Mouse (Mus musculus): ENCODE data around the gene Zfp94. TPM values are rescaled to one million over a fixed set of nuclear protein-coding genes. Genes with fewer than 3 reads are reported as not detected.

Zfp94 gene
- polyA plus RNA-seq, 1 experiment from 2014 or later = 3.2 TPM

- WGBS = 2% methylated on average over 12 of the region's 12 CpGs
- ATAC-seq = peak; percentile 91
Measured at GRCm38 (mm10) chr7:24270288-24270672, 46.2 kb downstream of the Zfp94 start, which contains the start of gene Zfp93. TSS of gene Zfp93 (plus strand) at chr7:24270420.

GRCm38 (mm10) chr7:24269667-24270287 lies 46.7 kb downstream of the Zfp94 start:
- no peaks in the 10 kb centered on the region for H3K9me3 ChIP-seq (ENCODE audit: control insufficient read depth)
- H3K4me1 ChIP-seq (replicated peaks; ENCODE audit: control insufficient read depth, insufficient read depth, low read length) = 0 out of 2 replicates have a peak, but pooled peaks cover 4% of the 10 kb centered on the region
- H3K4me2 ChIP-seq (replicated peaks; ENCODE audit: low read depth) = peak overlapping the region; percentile 77
- no peak overlapping the region for H3K27ac ChIP-seq (ENCODE audit: low read depth, low read length)
- peak; percentile 42; the same call in 1 of the 2 replicates for ATAC-seq
- peaks cover 7% of the 10 kb centered on the region for H3K36me3 ChIP-seq (ENCODE audit: control insufficient read depth, insufficient read depth)
- H3K27me3 ChIP-seq (replicated peaks; ENCODE audit: control insufficient read depth, insufficient read depth, low read length) = no peaks in the 10 kb centered on the region
- whole genome bisulfite sequencing = 32% methylated on average over 7 of the region's 7 CpGs
- TF ChIP-seq CTCF (IDR thresholded peaks at IDR 0.05; ENCODE audit: low read depth) = no peak
- H3K4me3 ChIP-seq (ENCODE audit: low read depth, low read length) = peak overlapping the region; percentile 46
- peak overlapping the region; percentile 40; the same call in 1 of the 2 replicates for H3K9ac ChIP-seq (ENCODE audit: low read depth, low read length)

More at GRCm38 (mm10) chr7:24270288-24270672, 46.2 kb downstream of the Zfp94 start, which contains the start of gene Zfp93:
- TF ChIP-seq CTCF (IDR thresholded peaks at IDR 0.05; ENCODE audit: low read depth) = no peak
- H3K27me3 ChIP-seq (replicated peaks; ENCODE audit: control insufficient read depth, insufficient read depth, low read length) = no peaks in the 10 kb centered on the region
- peaks cover 12% of the 10 kb centered on the region for H3K36me3 ChIP-seq (ENCODE audit: control insufficient read depth, insufficient read depth)
- 0 out of 2 replicates have a peak, but pooled peaks cover 4% of the 10 kb centered on the region for H3K4me1 ChIP-seq (replicated peaks; ENCODE audit: control insufficient read depth, insufficient read depth, low read length)
- H3K27ac ChIP-seq (ENCODE audit: low read depth, low read length) = no peak within 1 kb of the TSS
- peak within 1 kb of the TSS; percentile 46 for H3K4me3 ChIP-seq (ENCODE audit: low read depth, low read length)
- peak within 1 kb of the TSS; percentile 77 for H3K4me2 ChIP-seq (replicated peaks; ENCODE audit: low read depth)
- peak within 1 kb of the TSS; percentile 40; the same call in 1 of the 2 replicates for H3K9ac ChIP-seq (ENCODE audit: low read depth, low read length)
- no peaks in the 10 kb centered on the region for H3K9me3 ChIP-seq (ENCODE audit: control insufficient read depth)

GRCm38 (mm10) chr7:24269256-24269655 lies 47.2 kb downstream of the Zfp94 start:
- H3K9me3 ChIP-seq (ENCODE audit: control insufficient read depth) = no peaks in the 10 kb centered on the region
- H3K9ac ChIP-seq (ENCODE audit: low read depth, low read length) = no peak overlapping the region
- H3K4me1 ChIP-seq (replicated peaks; ENCODE audit: control insufficient read depth, insufficient read depth, low read length) = 0 out of 2 replicates have a peak, but pooled peaks cover 4% of the 10 kb centered on the region
- H3K36me3 ChIP-seq (ENCODE audit: control insufficient read depth, insufficient read depth) = peaks cover 2% of the 10 kb centered on the region; the same call in 1 of the 2 replicates
- no peaks in the 10 kb centered on the region for H3K27me3 ChIP-seq (replicated peaks; ENCODE audit: control insufficient read depth, insufficient read depth, low read length)
- H3K4me2 ChIP-seq (replicated peaks; ENCODE audit: low read depth) = no peak overlapping the region
- H3K4me3 ChIP-seq (ENCODE audit: low read depth, low read length) = no peak overlapping the region
- WGBS = 78% methylated on average over 3 of the region's 3 CpGs
- TF ChIP-seq CTCF (IDR thresholded peaks at IDR 0.05; ENCODE audit: low read depth) = no peak
- H3K27ac ChIP-seq (ENCODE audit: low read depth, low read length) = no peak overlapping the region
- no peak for ATAC-seq

- H3K36me3 ChIP-seq (ENCODE audit: control insufficient read depth, insufficient read depth) = no peaks in the 10 kb centered on the region
- no peaks in the 10 kb centered on the region for H3K27me3 ChIP-seq (replicated peaks; ENCODE audit: control insufficient read depth, insufficient read depth, low read length)
- 0 out of 2 replicates have a peak, but pooled peaks cover 4% of the 10 kb centered on the region for H3K4me1 ChIP-seq (replicated peaks; ENCODE audit: control insufficient read depth, insufficient read depth, low read length)
- no peak overlapping the region for H3K9ac ChIP-seq (ENCODE audit: low read depth, low read length)
- H3K4me3 ChIP-seq (ENCODE audit: low read depth, low read length) = no peak overlapping the region
- H3K9me3 ChIP-seq (ENCODE audit: control insufficient read depth) = no peaks in the 10 kb centered on the region
- no peak overlapping the region for H3K27ac ChIP-seq (ENCODE audit: low read depth, low read length)
- no peak overlapping the region for H3K4me2 ChIP-seq (replicated peaks; ENCODE audit: low read depth)
- WGBS = 77% methylated on average over 24 of the region's 24 CpGs
- no peak for TF ChIP-seq CTCF (IDR thresholded peaks at IDR 0.05; ENCODE audit: low read depth)
- ATAC-seq = no peak
Measured at GRCm38 (mm10) chr7:24268176-24269155, 48.0 kb downstream of the Zfp94 start.

GRCm38 (mm10) chr7:24260000-24260312 lies 56.5 kb downstream of the Zfp94 start:
- Histone ChIP-seq H3K27me3 (replicated peaks; ENCODE audit: control insufficient read depth, insufficient read depth, low read length) (no peaks in the 10 kb centered on the region), H3K27ac (ENCODE audit: low read depth, low read length) (peak overlapping the region; percentile 9; the same call in 1 of the 2 replicates), H3K4me1 (replicated peaks; ENCODE audit: control insufficient read depth, insufficient read depth, low read length) (no peaks in the 10 kb centered on the region), H3K36me3 (ENCODE audit: control insufficient read depth, insufficient read depth) (peaks cover 17% of the 10 kb centered on the region), H3K9ac (ENCODE audit: low read depth, low read length) (no peak overlapping the region), H3K4me2 (replicated peaks; ENCODE audit: low read depth) (no peak overlapping the region), H3K9me3 (ENCODE audit: control insufficient read depth) (no peaks in the 10 kb centered on the region), H3K4me3 (ENCODE audit: low read depth, low read length) (no peak overlapping the region)
- peak; percentile 90 for ATAC-seq
- 63% methylated on average over 4 of the region's 4 CpGs for WGBS
- TF ChIP-seq CTCF (IDR thresholded peaks at IDR 0.05; ENCODE audit: low read depth) = no peak

All from intestine, postnatal 0 days (tissue).